Mouse (Mus musculus): ENCODE data around the gene Pltp. TPM values are rescaled to one million over a fixed set of nuclear protein-coding genes. Genes with fewer than 3 reads are reported as not detected.
"Not testable (repeated sequence)": the region's sequence is repeated elsewhere in the genome, so short reads cannot be mapped to it uniquely, and the experiment has no call there.

The Pltp gene
- polyA plus RNA-seq, 1 experiment, result 18.0 TPM

- TF ChIP-seq POLR2A (IDR thresholded peaks at IDR 0.05; ENCODE audit: control insufficient read depth, low read depth, low read length) (no peak), CTCF (IDR thresholded peaks at IDR 0.05; ENCODE audit: control insufficient read depth, insufficient read depth, insufficient replicate concordance, low read depth, low read length) (no peak)
Measured at GRCm38 (mm10) chr2:164859640-164860432, 2.3 kb upstream of the Pltp start.

GRCm38 (mm10) chr2:164859155-164859554, 1.6 kb upstream of the Pltp start:
- TF ChIP-seq CTCF (IDR thresholded peaks at IDR 0.05; ENCODE audit: control insufficient read depth, insufficient read depth, insufficient replicate concordance, low read depth, low read length) (no peak), POLR2A (IDR thresholded peaks at IDR 0.05; ENCODE audit: control insufficient read depth, low read depth, low read length) (no peak)
- Histone ChIP-seq H3K4me1 (ENCODE audit: control insufficient read depth, insufficient read depth, low read length) (peaks cover 7% of the 10 kb centered on the region), H3K36me3 (ENCODE audit: control insufficient read depth, insufficient read depth, low read length) (no peaks in the 10 kb centered on the region), H3K27me3 (ENCODE audit: control insufficient read depth, insufficient read depth, low read length) (no peaks in the 10 kb centered on the region), H3K27ac (ENCODE audit: control insufficient read depth, insufficient read depth, low read depth, low read length) (no peak overlapping the region), H3K4me3 (ENCODE audit: control insufficient read depth, low read depth, low read length) (no peak overlapping the region)

More at GRCm38 (mm10) chr2:164859640-164860432, 2.3 kb upstream of the Pltp start:
- Histone ChIP-seq H3K36me3 (ENCODE audit: control insufficient read depth, insufficient read depth, low read length) (no peaks in the 10 kb centered on the region), H3K4me1 (ENCODE audit: control insufficient read depth, insufficient read depth, low read length) (peaks cover 7% of the 10 kb centered on the region), H3K27ac (ENCODE audit: control insufficient read depth, insufficient read depth, low read depth, low read length) (no peak overlapping the region), H3K4me3 (ENCODE audit: control insufficient read depth, low read depth, low read length) (no peak overlapping the region), H3K27me3 (ENCODE audit: control insufficient read depth, insufficient read depth, low read length) (no peaks in the 10 kb centered on the region)

GRCm38 (mm10) chr2:164857842-164858553, 487 bp upstream of the Pltp start:
- TF ChIP-seq CTCF (IDR thresholded peaks at IDR 0.05; ENCODE audit: control insufficient read depth, insufficient read depth, insufficient replicate concordance, low read depth, low read length) (no peak), POLR2A (IDR thresholded peaks at IDR 0.05; ENCODE audit: control insufficient read depth, low read depth, low read length) (no peak)
- peaks cover 7% of the 10 kb centered on the region for H3K4me1 ChIP-seq (ENCODE audit: control insufficient read depth, insufficient read depth, low read length)
- H3K4me3 ChIP-seq (ENCODE audit: control insufficient read depth, low read depth, low read length), result peak overlapping the region; percentile 26; the same call in 1 of the 2 replicates
- H3K27me3 ChIP-seq (ENCODE audit: control insufficient read depth, insufficient read depth, low read length), result no peaks in the 10 kb centered on the region
- no peak overlapping the region for H3K27ac ChIP-seq (ENCODE audit: control insufficient read depth, insufficient read depth, low read depth, low read length)
- no peaks in the 10 kb centered on the region for H3K36me3 ChIP-seq (ENCODE audit: control insufficient read depth, insufficient read depth, low read length)

- H3K27ac ChIP-seq (ENCODE audit: control insufficient read depth, insufficient read depth, low read depth, low read length), result no peak overlapping the region
- H3K36me3 ChIP-seq (ENCODE audit: control insufficient read depth, insufficient read depth, low read length), result no peaks in the 10 kb centered on the region
- TF ChIP-seq CTCF (IDR thresholded peaks at IDR 0.05; ENCODE audit: control insufficient read depth, insufficient read depth, insufficient replicate concordance, low read depth, low read length), result no peak
- TF ChIP-seq POLR2A (IDR thresholded peaks at IDR 0.05; ENCODE audit: control insufficient read depth, low read depth, low read length), result no peak
- H3K27me3 ChIP-seq (ENCODE audit: control insufficient read depth, insufficient read depth, low read length), result no peaks in the 10 kb centered on the region
- H3K4me1 ChIP-seq (ENCODE audit: control insufficient read depth, insufficient read depth, low read length), result peaks cover 7% of the 10 kb centered on the region
- H3K4me3 ChIP-seq (ENCODE audit: control insufficient read depth, low read depth, low read length), result peak overlapping the region; percentile 69
Measured at GRCm38 (mm10) chr2:164856309-164857100, 1.0 kb downstream of the Pltp start.

GRCm38 (mm10) chr2:164855572-164855971, 1.9 kb downstream of the Pltp start:
- H3K4me3 ChIP-seq (ENCODE audit: control insufficient read depth, low read depth, low read length); H3K27me3 ChIP-seq (ENCODE audit: control insufficient read depth, insufficient read depth, low read length); H3K4me1 ChIP-seq (ENCODE audit: control insufficient read depth, insufficient read depth, low read length); H3K36me3 ChIP-seq (ENCODE audit: control insufficient read depth, insufficient read depth, low read length); H3K27ac ChIP-seq (ENCODE audit: control insufficient read depth, insufficient read depth, low read depth, low read length): not testable (repeated sequence)

- no peak overlapping the region for H3K4me3 ChIP-seq (ENCODE audit: control insufficient read depth, low read depth, low read length)
- H3K27ac ChIP-seq (ENCODE audit: control insufficient read depth, insufficient read depth, low read depth, low read length), result no peak overlapping the region
- no peak for TF ChIP-seq POLR2A (IDR thresholded peaks at IDR 0.05; ENCODE audit: control insufficient read depth, low read depth, low read length)
- TF ChIP-seq CTCF (IDR thresholded peaks at IDR 0.05; ENCODE audit: control insufficient read depth, insufficient read depth, insufficient replicate concordance, low read depth, low read length), result no peak
- H3K4me1 ChIP-seq (ENCODE audit: control insufficient read depth, insufficient read depth, low read length), result peaks cover 2% of the 10 kb centered on the region; the same call in 1 of the 2 replicates
- no peaks in the 10 kb centered on the region for H3K36me3 ChIP-seq (ENCODE audit: control insufficient read depth, insufficient read depth, low read length)
- H3K27me3 ChIP-seq (ENCODE audit: control insufficient read depth, insufficient read depth, low read length), result no peaks in the 10 kb centered on the region
Measured at GRCm38 (mm10) chr2:164850061-164850460, 7.5 kb downstream of the Pltp start.

- Histone ChIP-seq H3K27me3 (ENCODE audit: control insufficient read depth, insufficient read depth, low read length) (no peaks in the 10 kb centered on the region), H3K36me3 (ENCODE audit: control insufficient read depth, insufficient read depth, low read length) (no peaks in the 10 kb centered on the region), H3K4me3 (ENCODE audit: control insufficient read depth, low read depth, low read length) (no peak overlapping the region), H3K27ac (ENCODE audit: control insufficient read depth, insufficient read depth, low read depth, low read length) (no peak overlapping the region), H3K4me1 (ENCODE audit: control insufficient read depth, insufficient read depth, low read length) (peaks cover 2% of the 10 kb centered on the region; the same call in 1 of the 2 replicates)
- TF ChIP-seq CTCF (IDR thresholded peaks at IDR 0.05; ENCODE audit: control insufficient read depth, insufficient read depth, insufficient replicate concordance, low read depth, low read length), result no peak; the same call in 1 of the 2 replicates
Measured at GRCm38 (mm10) chr2:164845782-164846181, 11.7 kb downstream of the Pltp start.
